Mouse (Mus musculus): ENCODE results near the gene Fhl1. TPM values are rescaled to one million over a fixed set of nuclear protein-coding genes. Genes with fewer than 3 reads are reported as not detected.
A peak's percentile ranks its signal among the peaks of the same experiment; 100 is the strongest.

Gene Fhl1
- total RNA-seq (2021) = 10 to 100 TPM; 89.4 to 94.0 TPM
- long read RNA-seq, experiment 1, transcript Fhl1-203 (8 exons, 2,770 nt) = minor isoform, 13 of 62 reads
- long read RNA-seq, experiment 1, transcript Fhl1-201 (7 exons, 2,356 nt) = major isoform, 16 of 62 reads
- long read RNA-seq, experiment 1, transcript Fhl1-206 (7 exons, 1,203 nt) = minor isoform, 9 of 62 reads
- long read RNA-seq, experiment 1, partial matches to known transcripts = 3 of 62 reads
- long read RNA-seq, experiment 1, other reads (novel, unspliced or antisense) = 21 of 62 reads
- long read RNA-seq, experiment 2, transcript Fhl1-206 (7 exons, 1,203 nt) = minor isoform, 9 of 50 reads
- long read RNA-seq, experiment 2, transcript Fhl1-203 (8 exons, 2,770 nt) = major isoform, 11 of 50 reads
- long read RNA-seq, experiment 2, transcript Fhl1-201 (7 exons, 2,356 nt) = minor isoform, 10 of 50 reads
- long read RNA-seq, experiment 2, partial matches to known transcripts = 2 of 50 reads
- long read RNA-seq, experiment 2, other reads (novel, unspliced or antisense) = 18 of 50 reads

- Histone ChIP-seq H3K4me3 (peak within 1 kb of the TSS; percentile 47), H3K27ac (peak within 1 kb of the TSS; percentile 75)
- TF ChIP-seq CTCF (IDR thresholded peaks at IDR 0.05) = no peak
- peak; percentile 55 to 57 for DNase-seq (ENCODE audit: extremely low spot score in 1 of 2, low spot score in 2 of 2)
- intact Hi-C loops (cut with DNase I) = loop anchor here (2.0 kb wide), 1 partner anchor 57 kb away; no protein-coding TSS in a partner anchor
Observed at GRCm38 (mm10) chrX:56731306-56732201, at the start of gene Fhl1. Fhl1 (plus strand) TSS chrX:56731787.

DNA sequence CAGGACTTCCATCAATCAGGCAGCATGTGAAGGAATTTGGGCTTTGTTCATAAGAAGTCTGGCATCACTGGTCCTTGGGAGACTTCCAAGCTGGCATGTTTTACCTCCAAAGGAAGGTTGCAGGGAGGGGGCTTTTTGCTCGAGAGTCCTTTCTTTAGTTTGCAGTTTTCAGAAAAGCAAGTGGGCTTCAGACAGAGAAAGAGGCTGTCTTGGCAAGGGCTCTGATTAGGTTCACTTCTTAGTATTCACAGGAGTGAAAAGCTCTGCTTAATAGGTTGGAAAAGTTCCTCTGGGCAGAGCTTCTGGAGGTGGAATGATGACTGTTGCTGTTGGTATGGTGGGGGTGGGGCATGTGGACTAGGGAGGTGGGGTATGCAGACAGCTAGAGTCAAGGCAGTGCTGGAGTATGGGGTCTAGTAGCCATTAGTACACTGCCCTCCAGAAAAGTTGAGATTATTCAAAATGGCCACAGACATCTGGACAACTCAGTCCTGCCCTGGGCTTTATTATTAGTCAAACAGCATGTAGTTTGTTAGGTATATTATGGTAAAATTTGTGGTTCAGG is 49.3 kb upstream of the Fhl1 start:
- TF ChIP-seq CTCF (IDR thresholded peaks at IDR 0.05) = no peak
- no peak for DNase-seq (ENCODE audit: extremely low spot score in 1 of 2, low spot score in 2 of 2)
- intact Hi-C loops (cut with DNase I) = no loop called here
- Histone ChIP-seq H3K4me3 (no peak overlapping the region), H3K27ac (no peak overlapping the region)

- Histone ChIP-seq H3K27ac (no peak overlapping the region), H3K4me3 (no peak overlapping the region)
- intact Hi-C loops (cut with DNase I) = no loop called here
- TF ChIP-seq CTCF (IDR thresholded peaks at IDR 0.05) = no peak
- no peak for DNase-seq (ENCODE audit: extremely low spot score in 1 of 2, low spot score in 2 of 2)
Observed at GRCm38 (mm10) chrX:56683521-56683920, 48.1 kb upstream of the Fhl1 start.

- Histone ChIP-seq H3K4me3 (no peak overlapping the region), H3K27ac (no peak overlapping the region)
- no peak for DNase-seq (ENCODE audit: extremely low spot score in 1 of 2, low spot score in 2 of 2)
- no peak for TF ChIP-seq CTCF (IDR thresholded peaks at IDR 0.05)
- intact Hi-C loops (cut with DNase I) = no loop called here
Observed at GRCm38 (mm10) chrX:56692554-56692953, 39.0 kb upstream of the Fhl1 start.

DNA sequence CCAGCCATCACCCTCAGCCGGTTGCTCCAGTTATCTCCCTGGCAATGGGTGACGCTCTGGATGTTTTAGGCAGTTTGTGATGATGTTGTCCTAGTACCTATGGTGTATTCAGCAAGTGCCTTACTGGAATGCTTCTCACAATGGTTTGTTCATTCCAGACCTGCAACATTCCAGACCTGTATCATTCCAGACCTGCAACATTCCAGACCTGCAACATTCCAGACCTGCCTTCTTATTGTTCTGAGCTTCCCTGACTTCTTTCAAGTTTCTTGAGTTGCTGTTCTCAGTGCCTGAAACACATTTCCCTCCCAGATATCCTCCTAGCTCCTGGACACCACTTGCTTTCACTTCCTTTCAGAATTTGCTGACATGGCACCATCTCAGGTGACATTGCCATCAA is 37.0 kb upstream of the Fhl1 start:
- intact Hi-C loops (cut with DNase I) = no loop called here
- no peak for DNase-seq (ENCODE audit: extremely low spot score in 1 of 2, low spot score in 2 of 2)
- no peak for TF ChIP-seq CTCF (IDR thresholded peaks at IDR 0.05)
- H3K27ac ChIP-seq = no peak overlapping the region
- H3K4me3 ChIP-seq = no peak overlapping the region

DNA sequence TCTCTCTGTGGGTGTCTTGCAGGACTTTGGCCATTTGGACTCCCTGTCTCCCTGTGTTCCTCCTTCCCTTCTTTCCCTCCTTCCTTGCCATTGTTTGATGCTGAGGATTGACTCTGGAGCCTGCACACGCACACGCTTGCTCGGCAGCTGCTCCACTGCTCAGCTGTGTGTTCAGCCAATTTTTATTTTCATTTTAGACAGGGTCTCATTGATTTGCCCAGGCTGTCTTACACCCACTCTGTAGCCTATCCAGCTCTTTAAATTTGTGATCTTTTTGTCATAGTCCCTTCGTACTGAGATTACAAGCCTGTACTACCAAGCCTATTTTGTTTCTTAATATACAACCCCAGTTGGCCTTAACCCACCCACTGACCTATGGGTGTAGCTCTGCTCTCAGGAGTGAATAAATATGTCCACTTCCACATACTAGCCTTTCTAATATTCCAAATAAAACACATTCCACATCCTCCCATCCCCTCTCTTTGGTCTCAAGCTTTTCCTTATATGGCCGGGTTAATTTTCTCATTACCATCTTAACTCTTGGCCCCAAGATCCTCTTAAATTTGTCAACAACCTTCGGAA is 34.3 kb upstream of the Fhl1 start:
- H3K4me3 ChIP-seq = no peak overlapping the region
- no peak for TF ChIP-seq CTCF (IDR thresholded peaks at IDR 0.05)
- DNase-seq (ENCODE audit: extremely low spot score in 1 of 2, low spot score in 2 of 2) = no peak
- no peak overlapping the region for H3K27ac ChIP-seq
- intact Hi-C loops (cut with DNase I) = no loop called here

- Histone ChIP-seq H3K4me3 (no peak overlapping the region), H3K27ac (no peak overlapping the region)
- intact Hi-C loops (cut with DNase I) = no loop called here
- no peak for DNase-seq (ENCODE audit: extremely low spot score in 1 of 2, low spot score in 2 of 2)
- no peak for TF ChIP-seq CTCF (IDR thresholded peaks at IDR 0.05)
Observed at GRCm38 (mm10) chrX:56697886-56698285, 33.7 kb upstream of the Fhl1 start.

DNA sequence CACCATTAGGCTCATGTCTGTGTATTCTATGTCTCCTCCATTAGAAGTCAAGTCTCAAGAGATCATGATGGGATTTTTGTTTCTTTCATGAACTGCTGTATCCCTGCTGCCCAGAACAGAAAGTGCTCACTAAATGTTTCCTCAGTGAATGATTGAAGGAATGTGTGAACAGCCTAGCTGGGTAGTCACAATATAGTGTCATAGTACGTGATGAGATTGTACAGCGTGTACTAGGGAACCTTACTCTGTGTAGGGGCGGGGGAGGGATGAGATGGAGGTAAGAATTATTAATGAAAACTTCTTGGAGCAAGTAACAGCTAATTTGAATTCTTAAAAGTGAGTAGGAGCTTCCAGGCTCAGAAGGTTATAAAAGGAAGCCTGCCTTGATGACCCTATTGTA is 30.3 kb upstream of the Fhl1 start:
- intact Hi-C loops (cut with DNase I) = no loop called here
- no peak for TF ChIP-seq CTCF (IDR thresholded peaks at IDR 0.05)

DNA sequence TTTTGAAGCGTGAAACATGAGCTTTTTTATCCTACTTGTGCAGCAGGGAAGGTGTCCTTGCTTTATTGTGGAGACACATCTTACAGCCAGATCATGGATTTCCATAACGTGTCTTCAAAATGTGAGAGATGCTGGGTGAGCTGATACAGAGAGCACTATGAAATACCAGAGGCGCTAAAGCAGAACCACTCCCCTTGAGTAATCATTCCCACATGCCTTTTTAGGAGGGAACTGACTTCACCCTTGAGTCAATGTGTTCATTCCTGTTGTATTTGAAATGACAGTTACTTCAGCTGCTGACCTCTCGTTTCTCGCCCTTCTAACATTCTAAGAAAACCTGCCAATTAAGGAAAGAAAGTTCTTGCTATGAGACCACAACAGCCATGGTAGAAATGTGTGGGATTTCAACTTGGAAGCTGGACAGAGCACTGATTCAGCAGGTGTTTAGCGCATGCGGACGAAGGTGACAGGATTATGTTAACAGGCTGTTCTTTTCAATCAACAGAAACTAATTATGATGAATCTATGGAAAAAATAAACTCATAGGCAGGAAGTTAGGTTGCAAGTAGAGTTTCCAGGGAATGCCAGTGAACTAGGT is 27.5 kb upstream of the Fhl1 start:
- DNase-seq (ENCODE audit: extremely low spot score in 1 of 2, low spot score in 2 of 2) = no peak
- intact Hi-C loops (cut with DNase I) = no loop called here
- no peak for TF ChIP-seq CTCF (IDR thresholded peaks at IDR 0.05)
- Histone ChIP-seq H3K27ac (no peak overlapping the region), H3K4me3 (no peak overlapping the region)

More for the DNA sequence above, 30.3 kb upstream of the Fhl1 start:
- Histone ChIP-seq H3K27ac (no peak overlapping the region), H3K4me3 (no peak overlapping the region)
- DNase-seq (ENCODE audit: extremely low spot score in 1 of 2, low spot score in 2 of 2) = no peak

DNA sequence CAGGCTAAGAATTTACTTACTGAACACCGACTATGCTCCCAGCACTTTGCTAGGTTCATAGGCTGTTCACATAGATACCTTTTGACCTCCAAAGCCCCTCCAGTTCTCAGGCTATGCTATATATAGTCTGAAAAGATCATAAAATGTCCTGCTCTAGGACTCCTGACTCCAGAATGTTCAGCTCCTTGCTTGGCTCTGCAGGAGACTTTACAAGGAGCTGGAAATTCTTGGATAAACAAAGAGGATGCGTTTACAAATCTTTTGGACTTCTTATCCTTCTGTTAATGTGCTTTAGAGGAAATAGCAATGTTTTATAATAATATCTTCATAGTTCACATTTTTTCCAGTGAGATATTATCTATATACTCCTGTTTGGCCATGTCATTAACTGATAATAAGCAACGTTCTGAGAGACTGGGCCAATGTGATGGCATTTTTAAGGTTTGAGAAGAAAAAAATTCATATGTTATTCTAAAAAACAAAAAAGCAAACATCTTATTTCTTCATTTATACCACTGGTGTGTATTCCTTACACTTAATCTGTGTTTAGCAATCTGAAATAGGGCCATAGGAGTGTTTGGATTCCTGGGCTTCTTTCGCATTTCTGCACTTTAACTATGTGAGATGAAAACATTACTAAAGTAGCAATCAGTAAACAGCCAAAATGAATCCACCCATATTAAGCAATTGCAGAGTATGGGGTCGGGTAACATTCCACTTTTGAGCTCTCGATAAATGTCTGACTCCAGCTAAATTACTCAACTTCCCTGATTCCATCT is 22.8 kb upstream of the Fhl1 start:
- no peak overlapping the region for H3K4me3 ChIP-seq
- H3K27ac ChIP-seq = no peak overlapping the region
- no peak for DNase-seq (ENCODE audit: extremely low spot score in 1 of 2, low spot score in 2 of 2)
- no peak for TF ChIP-seq CTCF (IDR thresholded peaks at IDR 0.05)
- intact Hi-C loops (cut with DNase I) = no loop called here

All from left cerebral cortex, adult 2 months (tissue).